Mouse (Mus musculus) heart, embryonic 13.5 days (tissue): ENCODE data around the gene Abca9. TPM values are rescaled to one million over a fixed set of nuclear protein-coding genes. Genes with fewer than 3 reads are reported as not detected.

ENCODE experiments used
- ATAC-seq: fragments of 200-750 bp; cut with Nextera tagmentation; 2 replicates; pipeline ENCODE4 v1.8.0; 2017; ENCODE audit warnings: moderate TSS enrichment; ENCODE audit not compliant: insufficient number of reproducible peaks, low FRiP score, low TSS enrichment; ENCODE audit errors: extremely low read depth
- H3K27ac ChIP-seq: fragments of 300-500 bp; sonication (generic); replicated peaks from 2 replicates; pipeline ENCODE4 v1.5.1; 2015; ENCODE audit warnings: moderate library complexity, mild to moderate bottlenecking, inconsistent platforms
- H3K27me3 ChIP-seq: fragments of 300-500 bp; sonication (generic); replicated peaks from 2 replicates; pipeline ENCODE4 v1.6.1; 2015; ENCODE audit warnings: mild to moderate bottlenecking, inconsistent platforms
- H3K36me3 ChIP-seq: fragments of 300-500 bp; sonication (generic); 2 replicates; pipeline ENCODE4 v1.6.1; 2015; ENCODE audit warnings: mild to moderate bottlenecking, inconsistent platforms
- H3K4me1 ChIP-seq: fragments of 300-500 bp; sonication (generic); 2 replicates; pipeline ENCODE4 v1.6.1; 2015; ENCODE audit warnings: inconsistent platforms
- H3K4me2 ChIP-seq: fragments of 300-500 bp; sonication (generic); 2 replicates; pipeline ENCODE4 v1.6.1; 2015; ENCODE audit warnings: inconsistent platforms, mild to moderate bottlenecking, moderate library complexity
- H3K4me3 ChIP-seq: fragments of 300-500 bp; sonication (generic); 2 replicates; pipeline ENCODE4 v1.5.1; 2015; ENCODE audit warnings: moderate library complexity, mild to moderate bottlenecking, inconsistent platforms
- H3K9ac ChIP-seq: fragments of 300-500 bp; sonication (generic); 2 replicates; pipeline ENCODE4 v1.6.1; 2015; ENCODE audit warnings: inconsistent platforms, mild to moderate bottlenecking, moderate library complexity
- H3K9me3 ChIP-seq: fragments of 300-500 bp; sonication (generic); 2 replicates; pipeline ENCODE4 v1.6.1; 2016; ENCODE audit warnings: inconsistent platforms
- WGBS: fragments of 180-500 bp; shearing (Covaris S2); methylation state at CpG from one replicate; pipeline ENCODE4 v1.1.7; 2015; ENCODE audit warnings: mixed read lengths; 5-methylcytosine and 5-hydroxymethylcytosine counted together
- polyA plus RNA-seq: library from polyadenylated mRNA; unstranded; fragments of >200 nt; fragmentation: Nextera tagmentation; extraction: Ambion mirVana; gene quantifications from 2 replicates; pipeline ENCODE4 v1.2.1, GENCODE M21; 2015

Abca9 gene
- polyA plus RNA-seq, 1 experiment from 2014 or later, result 2.0 TPM

DNA sequence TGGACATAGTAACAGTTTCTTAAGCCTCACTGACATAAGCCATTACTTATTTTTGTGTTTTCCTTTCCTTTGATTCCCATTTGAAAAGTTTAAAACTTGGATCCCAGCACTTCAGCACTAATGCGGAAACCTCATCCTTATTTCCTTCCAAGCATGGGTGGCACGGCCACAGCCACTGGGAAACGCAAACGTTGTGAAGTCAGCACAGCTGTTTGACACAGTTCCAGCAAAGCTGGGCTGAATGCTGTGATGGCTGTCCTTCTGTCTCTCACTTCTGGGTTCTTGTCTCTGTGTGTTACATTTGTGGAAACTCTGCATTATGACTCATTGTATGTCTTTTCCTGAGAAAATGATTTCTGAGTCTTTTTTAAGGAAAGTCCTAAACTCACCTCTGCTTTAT is 107.0 kb downstream of the Abca9 start:
- no peaks in the 10 kb centered on the region for H3K4me1 ChIP-seq
- no peaks in the 10 kb centered on the region for H3K9me3 ChIP-seq
- no peak overlapping the region for H3K4me3 ChIP-seq
- no peak overlapping the region for H3K4me2 ChIP-seq
- 50% methylated on average over 4 of the region's 4 CpGs for WGBS
- no peak overlapping the region for H3K27ac ChIP-seq
- H3K27me3 ChIP-seq, result no peaks in the 10 kb centered on the region
- H3K9ac ChIP-seq, result no peak overlapping the region
- H3K36me3 ChIP-seq, result no peaks in the 10 kb centered on the region
- no peak for ATAC-seq

DNA sequence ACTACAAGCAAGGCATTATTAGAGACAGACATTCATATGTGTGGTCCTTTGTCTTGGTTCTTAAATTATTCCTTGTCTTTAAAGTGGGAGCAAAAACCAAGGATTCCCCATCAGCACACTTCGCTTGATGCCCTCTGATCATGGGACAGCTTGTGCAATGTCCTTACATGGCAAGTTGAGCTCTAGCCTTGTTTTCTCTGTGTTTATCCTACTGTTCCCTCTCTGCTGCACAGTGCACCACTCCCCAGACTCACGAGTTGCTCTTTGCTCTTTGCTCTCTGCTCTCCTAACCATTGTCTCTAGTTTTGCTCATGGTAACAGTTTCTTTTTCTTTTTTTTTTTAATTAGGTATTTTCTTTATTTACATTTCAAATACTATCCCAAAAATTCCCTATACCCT is 107.9 kb downstream of the Abca9 start:
- no peak overlapping the region for H3K9ac ChIP-seq
- 57% methylated on average over 2 of the region's 2 CpGs for WGBS
- no peaks in the 10 kb centered on the region for H3K27me3 ChIP-seq
- no peaks in the 10 kb centered on the region for H3K9me3 ChIP-seq
- no peaks in the 10 kb centered on the region for H3K36me3 ChIP-seq
- no peak for ATAC-seq
- no peaks in the 10 kb centered on the region for H3K4me1 ChIP-seq
- H3K4me3 ChIP-seq, result no peak overlapping the region
- H3K27ac ChIP-seq, result no peak overlapping the region
- H3K4me2 ChIP-seq, result no peak overlapping the region

DNA sequence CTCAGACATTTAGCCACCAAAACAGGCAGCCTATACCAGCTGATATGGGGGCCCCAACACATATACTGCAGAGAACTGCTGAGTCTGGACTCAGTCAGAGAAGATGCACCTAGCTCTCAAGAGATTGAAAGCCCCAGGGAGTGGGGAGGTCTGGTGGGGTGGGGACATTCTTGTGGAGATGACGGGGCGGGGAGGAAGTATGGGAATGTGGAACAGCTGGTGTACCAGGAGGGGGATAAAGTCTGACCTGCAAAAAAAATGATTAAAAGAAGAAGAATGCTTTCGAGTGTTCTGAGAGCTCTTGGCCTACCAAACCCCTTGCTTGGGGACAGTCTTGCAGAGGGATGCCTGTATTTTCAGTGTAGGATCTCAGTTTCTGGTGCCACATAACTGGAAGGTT is 114.3 kb downstream of the Abca9 start:
- WGBS, result 56% methylated on average over 3 of the region's 3 CpGs
- H3K9ac ChIP-seq, result no peak overlapping the region

More for the DNA sequence above, 114.3 kb downstream of the Abca9 start:
- Histone ChIP-seq H3K4me1 (no peaks in the 10 kb centered on the region), H3K4me2 (no peak overlapping the region), H3K36me3 (no peaks in the 10 kb centered on the region), H3K27ac (no peak overlapping the region), H3K4me3 (no peak overlapping the region), H3K9me3 (no peaks in the 10 kb centered on the region), H3K27me3 (no peaks in the 10 kb centered on the region)
- no peak for ATAC-seq

Other genes with a start within 250 kb of the Abca9 start
- gene Abca8b, start 172.4 kb downstream of the Abca9 start, polyA plus RNA-seq, result 0.45 and 0.51 TPM in 2 replicates
- 0.79 and 0.98 TPM in 2 replicates for gene Abca8a, start 72.2 kb downstream of the Abca9 start, polyA plus RNA-seq
- 0.71 and 0.75 TPM in 2 replicates for gene Abca6, start 83.6 kb upstream of the Abca9 start, polyA plus RNA-seq
- gene Abca5, start 169.5 kb upstream of the Abca9 start, polyA plus RNA-seq, result 1.8 and 1.9 TPM in 2 replicates
- 13.6 and 14.4 TPM in 2 replicates for gene Map2k6, start 230.9 kb upstream of the Abca9 start, polyA plus RNA-seq